Mouse (Mus musculus): ENCODE measurements around the gene Gm11549.

DNA sequence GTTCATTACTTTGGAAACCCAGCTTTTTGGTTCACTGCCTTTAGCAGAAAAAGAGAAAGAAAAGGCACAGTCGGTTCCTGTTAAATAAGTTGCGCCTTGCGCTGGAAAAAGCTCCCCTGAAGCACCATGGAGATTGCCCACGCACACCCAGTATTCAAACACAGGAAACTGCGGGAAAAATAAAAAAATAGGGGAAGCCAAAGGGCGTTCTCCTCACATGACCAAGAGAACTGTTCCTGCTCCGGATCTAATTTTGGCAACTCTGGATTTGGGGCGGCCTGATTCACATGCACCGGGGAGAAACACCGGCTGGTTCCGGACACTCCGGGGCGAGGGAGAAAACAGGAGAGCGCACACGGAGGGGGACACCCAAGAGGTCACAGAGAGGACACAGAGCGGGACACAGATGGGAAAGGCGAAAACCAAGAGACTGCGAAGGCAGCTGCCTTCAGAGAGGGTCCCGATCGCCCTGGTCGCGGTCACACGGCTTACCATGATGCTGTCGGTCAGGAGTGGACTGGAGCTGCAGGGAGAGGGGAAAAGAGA, 46.6 kb downstream of the Gm11549 start:
- TF ChIP-seq ZNF384 (IDR thresholded peaks at IDR 0.05; ENCODE audit: low read depth, low read length) (no peak), ZC3H11A (IDR thresholded peaks at IDR 0.05; ENCODE audit: borderline replicate concordance, low read depth, low read length) (no peak), HCFC1 (IDR thresholded peaks at IDR 0.05; ENCODE audit: borderline replicate concordance, insufficient read depth, low read length) (no peak), CHD2 (IDR thresholded peaks at IDR 0.05; ENCODE audit: low read depth, low read length) (no peak), MAFK (IDR thresholded peaks at IDR 0.05; ENCODE audit: insufficient read depth, low read depth, low read length) (no peak)
